Mouse (Mus musculus) midbrain, postnatal 0 days (tissue): Measurements from ENCODE around the gene Hmga1. TPM values are rescaled to one million over a fixed set of nuclear protein-coding genes. Genes with fewer than 3 reads are reported as not detected.

Experiments
- ATAC-seq: fragments of 200-750 bp; cut with Nextera tagmentation; 2 replicates; pipeline ENCODE4 v1.8.0; 2017; ENCODE audit warnings: moderate number of reproducible peaks, mild to moderate bottlenecking, moderate TSS enrichment, moderate library complexity; ENCODE audit not compliant: low FRiP score
- DNase-seq: peaks from one replicate; pipeline ENCODE4 v3.0.0-alpha.2; 2015; ENCODE audit warnings: low spot score
- H3K27ac ChIP-seq: fragments of 300-500 bp; sonication (generic); 2 replicates; pipeline ENCODE4 v1.5.1; 2014; ENCODE audit warnings: low read depth, mild to moderate bottlenecking, low read length, mixed read lengths
- H3K27me3 ChIP-seq: fragments of 300-500 bp; sonication (generic); 2 replicates; pipeline ENCODE4 v1.6.1; 2014; ENCODE audit warnings: low read length, control low read depth, mixed read lengths; ENCODE audit not compliant: insufficient read depth
- H3K36me3 ChIP-seq: fragments of 300-500 bp; sonication (generic); 2 replicates; pipeline ENCODE4 v1.6.1; 2014; ENCODE audit warnings: low read length, control low read depth, mixed read lengths; ENCODE audit not compliant: insufficient read depth
- H3K4me1 ChIP-seq: fragments of 300-500 bp; sonication (generic); 2 replicates; pipeline ENCODE4 v1.6.1; 2014; ENCODE audit warnings: mild to moderate bottlenecking, control low read depth, antibody characterized with exemption, low read length, mixed read lengths; ENCODE audit not compliant: insufficient read depth
- H3K4me2 ChIP-seq: fragments of 300-500 bp; sonication (generic); 2 replicates; pipeline ENCODE4 v1.6.1; 2014; ENCODE audit warnings: low read depth, mild to moderate bottlenecking, low read length, mixed read lengths; ENCODE audit not compliant: poor library complexity, severe bottlenecking
- H3K4me3 ChIP-seq: fragments of 300-500 bp; sonication (generic); 2 replicates; pipeline ENCODE4 v1.5.1; 2014; ENCODE audit warnings: low read depth, mild to moderate bottlenecking, low read length, moderate library complexity
- H3K9ac ChIP-seq: fragments of 300-500 bp; sonication (generic); replicated peaks from 2 replicates; pipeline ENCODE4 v1.6.1; 2014; ENCODE audit warnings: mild to moderate bottlenecking, low read length, moderate library complexity, mixed read lengths; ENCODE audit not compliant: poor library complexity, severe bottlenecking
- H3K9me3 ChIP-seq: fragments of 300-500 bp; sonication (generic); 2 replicates; pipeline ENCODE4 v1.6.1; 2016; ENCODE audit warnings: low read length, control low read depth
- CTCF ChIP-seq: IDR thresholded peaks from 2 replicates; pipeline ENCODE4 v1.5.1; 2016; ENCODE audit warnings: antibody characterized with exemption, mild to moderate bottlenecking
- WGBS: fragments of 180-500 bp; shearing (Covaris S2); extraction: QIAGEN DNeasy Blood & Tissue Kit; methylation state at CpG from one replicate; pipeline ENCODE4 v1.1.7; 2014; 5-methylcytosine and 5-hydroxymethylcytosine counted together
- polyA plus RNA-seq: library from polyadenylated mRNA; unstranded; fragments of >200 nt; fragmentation: Nextera tagmentation; extraction: Ambion mirVana; gene quantifications from 2 replicates; pipeline ENCODE4 v1.2.1, GENCODE M21; 2015
- total RNA-seq: library from RNA; depleted of rRNA; stranded (reverse); fragments of >200 nt; gene quantifications from 2 replicates; pipeline ENCODE4 v1.2.3, GENCODE M21; 2014

Hmga1 gene
- total and polyA plus RNA-seq, 2 experiments from 2014 or later: 138 to 144 TPM

DNA sequence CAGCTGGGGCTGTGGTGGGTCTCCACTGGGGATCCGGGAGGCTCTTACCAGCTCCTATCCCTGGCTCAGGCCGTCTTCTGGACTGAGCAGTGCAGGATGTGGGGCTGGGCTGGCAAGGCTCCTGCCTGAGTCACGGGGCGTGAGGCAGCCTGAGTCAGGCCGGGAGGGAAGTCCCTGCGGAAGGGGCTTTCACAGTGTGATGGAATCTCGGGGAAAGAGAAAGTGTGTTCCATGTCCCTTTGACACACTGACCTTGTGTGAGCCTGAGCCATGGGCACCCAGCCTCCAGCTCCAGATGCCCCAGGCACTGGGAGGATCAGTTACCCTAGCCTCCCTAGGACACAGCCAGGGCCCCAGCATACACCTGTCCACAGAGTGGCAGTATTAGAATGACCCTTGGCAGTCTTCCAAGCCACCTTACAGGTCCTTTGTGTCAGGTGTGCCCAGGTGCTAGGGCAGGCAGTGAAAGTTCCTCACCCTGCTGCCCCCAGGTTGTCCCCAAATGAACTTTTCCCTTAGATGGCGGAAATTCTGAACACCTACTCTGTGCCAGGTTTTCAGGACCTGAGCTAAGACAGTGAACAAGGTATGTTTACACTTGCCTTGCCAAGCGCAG, 8.9 kb upstream of the Hmga1 start:
- H3K4me1 ChIP-seq: no peaks in the 10 kb centered on the region
- H3K9me3 ChIP-seq: no peaks in the 10 kb centered on the region
- no peak overlapping the region for H3K4me2 ChIP-seq
- no peak overlapping the region for H3K9ac ChIP-seq
- no peak for DNase-seq
- no peak overlapping the region for H3K27ac ChIP-seq
- TF ChIP-seq CTCF: no peak
- no peak for ATAC-seq
- WGBS: 72% methylated on average over 9 of the region's 9 CpGs
- H3K4me3 ChIP-seq: no peak overlapping the region
- H3K36me3 ChIP-seq: no peaks in the 10 kb centered on the region
- H3K27me3 ChIP-seq: no peaks in the 10 kb centered on the region

DNA sequence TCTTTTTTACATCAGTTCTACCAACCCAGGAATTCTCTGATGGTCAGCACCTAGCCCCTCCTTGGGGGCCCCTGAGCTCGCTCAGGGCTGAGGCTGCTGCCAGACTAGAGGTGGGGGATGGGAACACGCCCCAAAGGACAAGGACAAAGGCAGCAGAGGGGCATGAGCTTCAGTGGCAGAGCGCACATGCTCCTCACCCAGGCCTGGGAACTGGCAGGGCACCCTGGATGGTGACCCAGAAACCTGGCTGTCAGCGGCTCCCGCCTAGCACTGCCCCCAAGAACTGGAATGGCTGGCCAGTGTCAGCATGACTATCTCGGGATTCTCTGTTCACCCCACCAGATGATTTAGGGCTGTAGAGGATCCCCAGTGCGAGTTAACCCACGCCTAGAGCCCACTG, 7.1 kb upstream of the Hmga1 start:
- H3K9ac ChIP-seq: no peak overlapping the region
- DNase-seq: no peak
- no peak for TF ChIP-seq CTCF
- ATAC-seq: no peak
- no peaks in the 10 kb centered on the region for H3K4me1 ChIP-seq
- 49% methylated on average over 8 of the region's 8 CpGs for WGBS
- H3K4me3 ChIP-seq: no peak overlapping the region
- no peaks in the 10 kb centered on the region; the same call in 1 of the 2 replicates for H3K27me3 ChIP-seq
- H3K27ac ChIP-seq: no peak overlapping the region
- no peaks in the 10 kb centered on the region for H3K36me3 ChIP-seq
- no peak overlapping the region for H3K4me2 ChIP-seq
- no peaks in the 10 kb centered on the region for H3K9me3 ChIP-seq

DNA sequence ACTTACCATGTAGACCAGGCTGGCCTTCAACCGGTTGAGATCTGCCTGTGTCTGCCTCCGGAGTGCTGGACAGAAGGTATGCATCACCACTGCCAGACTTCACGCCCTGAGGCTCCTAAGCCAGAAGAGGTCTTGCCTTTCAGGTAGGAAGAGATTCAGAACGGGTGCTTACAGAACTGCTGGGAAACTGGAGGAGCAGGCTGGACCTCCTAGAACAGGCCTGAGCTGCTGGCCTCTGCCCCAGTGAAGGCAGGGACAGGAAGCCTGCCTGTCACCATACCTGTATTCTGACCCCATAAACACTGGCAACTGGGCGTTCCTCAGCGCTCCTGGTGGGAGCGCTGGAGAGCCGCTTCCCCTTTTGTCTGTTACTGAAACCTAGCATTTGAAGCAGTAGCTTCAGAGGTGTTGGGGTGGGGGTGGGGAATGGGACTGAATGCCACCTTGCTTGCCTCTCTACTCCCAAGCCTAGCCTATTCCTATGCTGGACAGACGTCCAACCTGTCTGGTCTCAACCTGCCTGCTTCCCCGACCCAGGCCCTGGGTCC, 4.8 kb upstream of the Hmga1 start:
- Histone ChIP-seq H3K9me3 (no peaks in the 10 kb centered on the region), H3K4me3 (no peak overlapping the region), H3K27me3 (peaks cover 5% of the 10 kb centered on the region; the same call in 1 of the 2 replicates), H3K4me2 (no peak overlapping the region), H3K4me1 (no peaks in the 10 kb centered on the region), H3K27ac (no peak overlapping the region), H3K9ac (no peak overlapping the region), H3K36me3 (no peaks in the 10 kb centered on the region)
- DNase-seq: no peak
- 70% methylated on average over 10 of the region's 10 CpGs for whole genome bisulfite sequencing
- no peak for ATAC-seq
- TF ChIP-seq CTCF: no peak

DNA sequence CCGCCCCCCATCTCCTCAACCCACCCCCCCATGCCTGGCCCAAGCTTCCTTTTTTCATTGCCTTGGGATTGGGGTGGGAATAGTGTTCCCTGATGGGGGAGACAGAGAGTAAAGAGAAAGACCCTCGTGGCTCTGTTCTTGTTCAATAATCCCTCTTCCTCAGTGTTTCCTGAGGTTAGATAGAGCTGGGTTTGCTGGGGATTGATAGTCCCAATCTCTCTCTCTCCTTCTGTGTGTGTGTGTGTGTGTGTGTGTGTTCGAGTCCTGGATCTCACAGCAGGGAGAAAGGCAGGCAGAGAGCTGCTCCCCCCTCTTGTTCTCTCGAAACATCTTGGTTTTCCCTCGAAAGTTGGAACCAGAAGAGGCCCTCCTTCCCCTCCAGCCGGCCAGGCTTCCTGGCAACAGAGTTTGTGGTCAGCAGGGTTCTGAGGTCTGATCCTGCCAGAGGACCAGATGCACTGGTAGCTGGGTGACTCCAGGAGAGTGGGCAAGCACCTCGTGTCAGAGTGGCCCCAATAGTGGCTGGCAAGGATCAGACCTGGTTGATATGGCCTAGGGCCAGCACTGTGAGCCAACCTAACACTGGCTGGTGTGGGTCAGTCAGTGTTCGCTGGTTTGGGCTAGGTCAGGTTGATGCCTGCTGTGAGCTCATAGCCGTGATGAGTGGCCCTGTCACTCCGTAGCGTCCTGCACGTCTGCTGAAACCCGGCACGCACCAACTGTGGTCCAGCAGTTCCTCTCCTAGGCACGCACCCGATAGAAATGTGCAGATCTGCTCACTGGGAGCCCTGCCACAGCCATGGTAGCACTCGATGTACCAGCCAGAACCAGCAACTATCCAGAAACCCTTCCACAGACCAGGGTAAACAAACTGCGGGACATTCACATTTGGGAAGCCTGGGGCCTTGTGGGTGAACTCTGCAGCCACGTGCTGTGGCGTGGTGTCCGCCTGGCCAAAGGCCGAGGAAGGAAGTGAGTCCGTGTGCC, 3.8 kb upstream of the Hmga1 start:
- no peak overlapping the region for H3K9ac ChIP-seq
- H3K27ac ChIP-seq: no peak overlapping the region
- H3K4me2 ChIP-seq: no peak overlapping the region
- peaks cover 1% of the 10 kb centered on the region; the same call in 1 of the 2 replicates for H3K4me1 ChIP-seq
- H3K27me3 ChIP-seq: peaks cover 5% of the 10 kb centered on the region; the same call in 1 of the 2 replicates
- no peaks in the 10 kb centered on the region for H3K36me3 ChIP-seq
- H3K4me3 ChIP-seq: no peak overlapping the region
- no peaks in the 10 kb centered on the region for H3K9me3 ChIP-seq
- no peak for TF ChIP-seq CTCF
- ATAC-seq (no peak), DNase-seq (no peak)
- 76% methylated on average over 23 of the region's 23 CpGs for WGBS

- no peak for ATAC-seq
- peaks cover 5% of the 10 kb centered on the region; the same call in 1 of the 2 replicates for H3K27me3 ChIP-seq
- H3K4me1 ChIP-seq: peaks cover 14% of the 10 kb centered on the region; the same call in 1 of the 2 replicates
- no peak overlapping the region for H3K9ac ChIP-seq
- no peak for TF ChIP-seq CTCF
- DNase-seq: no peak
- peak overlapping the region; percentile 82; the same call in 1 of the 2 replicates for H3K4me3 ChIP-seq
- H3K9me3 ChIP-seq: no peaks in the 10 kb centered on the region
- H3K4me2 ChIP-seq: no peak overlapping the region
- 55% methylated on average over 20 of the region's 20 CpGs for WGBS
- no peak overlapping the region for H3K27ac ChIP-seq
- no peaks in the 10 kb centered on the region for H3K36me3 ChIP-seq
These were observed 2.0 kb upstream of the Hmga1 start for GRCm38 (mm10) chr17:27554062-27554960.
